Mouse (Mus musculus): Measurements from ENCODE around the gene Fam83c.

The Fam83c gene

DNA sequence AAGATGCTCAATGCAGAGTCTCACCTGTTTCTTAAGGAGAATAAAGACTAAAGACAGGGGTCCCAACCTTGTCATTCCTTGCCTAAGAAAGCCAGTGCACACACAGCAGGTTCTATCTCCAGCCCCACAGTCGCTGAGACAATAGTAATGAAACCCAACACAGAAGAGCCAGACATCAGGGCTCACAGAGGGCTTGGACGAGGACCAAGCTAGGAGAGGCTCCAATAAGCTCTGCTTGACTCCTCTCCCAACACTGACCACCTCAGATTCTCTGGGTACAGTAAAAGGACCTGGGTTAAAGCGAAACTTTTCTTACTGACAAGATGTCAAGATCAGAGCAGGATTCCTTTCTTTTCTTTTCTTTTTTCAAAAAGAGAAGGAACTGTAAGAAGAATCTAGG, 36.0 kb downstream of the Fam83c start:
- in situ Hi-C loops (cut with MboI, MseI) = no loop called here

DNA sequence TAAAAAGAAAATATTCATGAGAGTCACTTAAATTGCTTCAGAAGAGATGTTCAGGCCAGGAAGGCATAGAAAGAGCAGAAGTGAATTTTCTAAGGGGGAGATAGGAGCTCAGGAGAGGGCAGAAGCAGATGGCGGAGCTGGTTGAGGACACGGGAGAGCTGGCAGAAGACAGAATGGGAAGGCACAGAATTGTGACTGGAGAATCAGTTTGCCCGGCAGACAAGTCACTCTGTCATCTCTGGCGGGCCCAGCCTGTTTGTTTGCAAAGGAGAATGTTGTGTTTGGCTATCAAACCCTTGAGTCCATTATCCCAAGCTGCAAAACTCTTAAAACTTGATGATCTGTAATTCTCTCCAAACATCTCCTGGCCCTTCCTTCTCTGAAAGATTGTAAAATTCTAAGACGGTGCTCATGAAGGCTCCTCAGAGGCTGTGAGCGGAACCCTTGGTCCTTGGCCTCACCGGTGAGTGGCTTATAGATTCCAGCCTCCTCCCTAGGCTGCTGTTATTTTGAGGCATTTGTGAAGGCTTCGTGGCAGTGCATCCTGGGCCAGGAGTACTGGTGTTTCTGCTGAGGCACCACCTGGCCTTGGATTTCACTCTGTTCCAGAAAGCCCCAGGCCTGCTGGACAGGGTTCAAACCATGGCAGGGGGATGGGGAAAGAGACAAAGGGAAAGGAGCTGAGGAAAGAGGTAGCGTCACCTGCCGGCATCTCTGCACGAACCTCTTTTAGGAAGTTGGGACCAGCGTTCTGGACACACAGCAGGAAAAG, 39.8 kb downstream of the Fam83c start:
- in situ Hi-C loops (cut with MboI, MseI) = no loop called here

DNA sequence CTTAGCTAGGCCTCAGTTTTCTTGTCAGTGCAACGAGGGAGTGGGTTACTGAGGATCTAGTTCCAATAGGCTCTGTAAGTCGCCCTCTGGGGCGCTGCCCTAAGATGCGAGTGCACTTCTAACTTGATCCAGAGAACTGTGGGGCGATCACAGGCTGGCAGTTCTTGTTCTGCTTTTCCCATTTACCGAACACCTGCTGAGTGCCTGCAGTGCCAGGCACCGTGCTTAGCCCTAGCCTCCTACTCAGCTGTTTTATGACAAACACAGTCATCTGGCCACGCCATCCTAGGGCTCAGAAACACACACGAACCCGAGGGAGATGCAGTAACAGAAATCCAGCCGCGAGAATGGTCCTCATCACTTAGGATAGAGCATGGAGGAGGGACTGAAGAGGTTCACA, 41.8 kb downstream of the Fam83c start:
- in situ Hi-C loops (cut with MboI, MseI) = no loop called here

DNA sequence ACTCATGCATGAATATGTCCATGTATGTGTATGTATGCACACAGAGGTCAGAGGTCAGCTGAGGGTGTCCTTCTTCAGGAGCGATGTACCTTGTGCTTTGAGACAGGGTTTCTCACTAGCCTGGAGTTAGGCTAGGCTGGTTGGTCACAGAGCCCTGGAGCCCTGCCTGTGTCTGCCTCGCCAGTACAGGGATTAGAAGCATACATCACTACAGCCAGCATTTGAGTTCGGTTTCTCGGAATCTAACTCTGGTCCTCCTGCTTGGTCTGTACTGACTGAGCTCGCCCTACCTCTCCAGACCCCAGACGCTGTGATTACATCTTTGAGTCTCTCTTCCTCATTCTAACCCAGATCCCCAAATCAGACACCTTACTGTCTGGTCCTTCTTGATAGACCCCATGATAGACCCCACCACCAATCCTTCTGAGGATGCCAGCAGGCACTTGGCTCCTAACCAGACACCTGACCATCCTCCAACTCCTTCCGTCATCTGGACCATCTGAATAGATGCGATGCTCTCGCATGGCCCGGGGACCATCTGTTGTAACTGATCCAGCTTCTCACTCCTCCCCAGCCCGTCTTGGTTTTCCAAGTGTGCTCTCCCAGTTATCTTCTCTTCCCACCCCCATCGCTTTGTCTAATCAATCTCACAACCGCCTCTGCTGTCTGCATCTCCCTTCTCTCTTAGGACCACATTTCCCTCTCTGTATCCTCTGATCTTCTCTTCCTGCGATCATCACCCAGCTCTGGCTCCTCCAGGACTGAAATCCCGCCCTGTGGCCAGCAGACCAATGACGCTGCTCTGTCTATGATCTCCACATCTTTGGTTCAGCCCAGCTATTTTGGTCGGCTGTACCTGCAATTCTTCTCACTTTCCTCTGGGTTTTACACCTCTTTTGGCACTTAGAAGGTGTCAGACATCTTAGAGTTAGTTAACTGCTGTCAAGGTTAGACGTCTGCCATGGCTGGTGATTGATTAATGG, 46.4 kb downstream of the Fam83c start:
- in situ Hi-C loops (cut with MboI, MseI) = no loop called here

DNA sequence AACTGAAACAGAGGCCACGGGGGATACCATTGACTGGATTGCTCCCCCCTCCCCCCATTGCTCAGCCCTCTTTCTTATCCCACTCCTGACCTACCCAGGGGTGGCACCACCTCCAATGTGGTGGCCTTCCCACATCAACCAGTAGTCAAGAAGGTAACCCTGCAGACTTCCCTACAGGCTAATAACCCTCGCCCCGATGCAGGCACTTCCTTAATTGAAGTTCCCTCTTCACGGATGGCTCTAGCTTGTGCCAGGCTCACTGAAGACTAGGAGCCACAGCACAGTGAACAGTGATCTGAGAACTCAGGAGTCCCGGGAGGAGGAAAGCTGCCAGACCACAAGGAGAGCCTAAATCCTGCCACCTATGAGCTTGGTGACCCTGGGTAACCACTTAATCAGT, 47.7 kb downstream of the Fam83c start:
- in situ Hi-C loops (cut with MboI, MseI) = no loop called here

DNA sequence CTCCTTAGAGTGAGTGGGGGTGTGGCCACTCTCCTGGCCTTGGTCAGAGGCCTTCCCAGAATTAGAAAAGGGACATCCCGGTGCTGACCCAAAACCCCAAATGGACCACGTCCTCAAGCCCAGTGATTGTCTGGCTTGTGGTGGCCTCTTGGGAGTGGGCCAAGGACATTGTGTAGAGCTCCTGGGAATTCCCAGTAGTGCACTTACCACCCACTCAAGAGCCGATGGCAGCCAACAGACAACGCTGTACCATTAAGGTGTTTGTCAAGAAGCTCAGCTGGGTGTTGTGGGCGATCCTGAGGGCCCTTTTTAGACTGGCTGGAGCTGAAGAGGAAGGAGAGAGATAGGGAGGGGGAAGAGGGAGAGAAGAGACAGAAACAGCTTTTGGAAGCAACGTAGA, 50.1 kb downstream of the Fam83c start:
- in situ Hi-C loops (cut with MboI, MseI) = no loop called here

DNA sequence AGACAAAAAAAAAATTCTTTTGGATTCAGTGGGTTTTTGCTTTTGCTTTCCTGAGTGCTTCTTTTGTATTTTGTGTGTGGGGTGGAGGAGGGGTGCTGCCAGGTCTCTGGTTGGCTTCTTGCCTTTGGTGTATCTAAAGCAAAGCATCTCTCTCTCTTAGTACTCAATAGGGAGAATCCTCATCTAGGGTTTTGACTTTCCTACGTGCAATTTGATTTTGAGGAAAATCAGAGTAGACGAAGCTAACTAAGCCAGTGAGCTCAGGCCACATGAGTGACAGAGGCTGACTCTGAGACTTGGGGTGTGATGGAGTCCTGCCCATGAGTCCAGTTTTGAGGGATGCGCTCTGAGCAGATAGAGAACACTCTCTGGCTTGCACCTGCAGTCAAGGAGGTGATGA, 55.1 kb downstream of the Fam83c start:
- in situ Hi-C loops (cut with MboI, MseI) = no loop called here

DNA sequence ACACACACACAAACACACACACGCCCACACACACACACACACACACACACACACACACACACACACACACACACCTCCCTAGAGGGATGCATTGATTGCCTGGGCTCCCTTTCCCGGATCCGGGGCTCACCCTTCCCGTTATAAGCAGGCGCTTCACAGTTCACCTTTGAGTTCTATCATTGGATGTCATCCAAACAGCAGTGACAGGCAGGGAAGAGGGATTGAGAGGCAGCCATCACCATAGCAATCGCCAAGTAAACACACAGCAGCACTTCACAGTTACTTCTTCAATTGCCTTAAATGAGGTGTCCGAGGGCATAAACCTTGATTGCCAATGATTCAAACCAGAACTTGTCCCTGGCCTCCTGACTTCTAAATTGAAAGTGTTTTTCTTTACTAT, 55.6 kb downstream of the Fam83c start:
- in situ Hi-C loops (cut with MboI, MseI) = no loop called here

DNA sequence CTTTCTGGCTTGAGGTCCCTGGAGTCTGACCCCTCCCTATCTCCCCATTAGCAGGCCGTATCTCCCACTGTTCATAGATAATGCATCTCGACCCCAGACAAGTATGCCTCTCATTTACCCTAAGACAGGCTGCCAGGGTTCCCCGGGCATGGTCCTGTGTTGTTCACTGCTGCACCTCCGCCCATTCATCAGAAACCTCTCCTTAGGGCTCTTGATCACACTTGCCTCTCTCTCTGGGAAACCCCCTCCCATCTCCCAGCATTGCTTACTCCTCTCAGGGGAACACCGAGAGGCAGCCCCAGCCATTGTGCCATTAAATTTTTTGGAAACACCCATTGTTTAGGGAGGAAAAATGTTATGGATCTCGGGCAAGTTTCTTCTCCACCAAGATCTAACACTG, 56.6 kb downstream of the Fam83c start:
- in situ Hi-C loops (cut with MboI, MseI) = no loop called here

DNA sequence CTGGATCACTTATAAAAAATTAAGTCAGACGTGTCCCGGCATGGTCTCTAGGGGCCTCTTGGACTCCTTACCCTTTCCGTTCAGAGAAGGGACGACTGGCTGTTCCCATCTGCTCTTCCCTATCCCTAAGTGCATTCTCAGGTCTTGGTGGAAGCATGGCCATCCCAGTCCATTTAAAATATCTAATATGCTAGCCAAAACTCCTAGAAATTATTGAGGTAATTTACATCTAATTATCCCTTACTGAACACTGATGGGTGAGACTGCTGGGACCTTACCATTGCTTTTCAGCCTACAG, 57.0 kb downstream of the Fam83c start:
- in situ Hi-C loops (cut with MboI, MseI) = no loop called here

All from regulatory T cell (primary cell).